Mouse (Mus musculus) ES-CJ7 (cell line): ENCODE measurements at regions not wholly inside any gene's neighbourhood (a gene's known extent, or its start where the extent isn't known, plus 50 kb on each side); places are given as distances from the start of the nearest gene placed in this dataset.
A peak's percentile ranks its signal among the peaks of the same experiment; 100 is the strongest.

Source experiments
- DNase-seq: peaks from one replicate; pipeline ENCODE4 v3.0.0; 2011; ENCODE audit warnings: low read depth, low spot score

DNA sequence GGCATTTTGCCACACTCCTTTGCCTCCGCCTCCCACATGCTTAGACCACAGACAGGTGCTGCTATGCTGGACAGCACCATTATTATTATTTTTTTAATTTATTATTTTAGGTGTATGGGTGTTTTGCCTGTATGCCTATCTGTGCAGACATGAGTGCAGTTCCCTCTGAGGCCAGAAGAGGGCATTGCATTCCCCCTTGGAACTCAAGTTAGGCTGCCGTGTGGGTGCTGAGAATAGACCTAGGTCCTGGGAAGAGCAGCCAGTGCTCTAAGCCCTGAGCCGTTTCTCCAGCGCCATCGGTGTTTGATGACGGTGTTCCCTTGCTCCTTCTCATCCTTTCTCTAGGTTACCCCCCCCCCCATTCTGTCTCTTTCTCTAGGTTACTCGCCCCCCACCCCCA, 49.9 kb upstream of the Ucn3 start:
- peak; percentile 25 for DNase-seq
